Mouse (Mus musculus) MEL (cell line): ENCODE measurements at regions not wholly inside any gene's neighbourhood (a gene's known extent, or its start where the extent isn't known, plus 50 kb on each side); places are given as distances from the start of the nearest gene placed in this dataset.

ENCODE experiments used
- DNase-seq: peaks from one replicate; pipeline ENCODE4 v3.0.0; 2011; ENCODE audit warnings: low read depth, low spot score
- H3K27ac ChIP-seq: 2 replicates; pipeline ENCODE4 v1.5.1; 2012; ENCODE audit warnings: low read depth, mild to moderate bottlenecking, control low read depth, low read length, moderate library complexity; ENCODE audit not compliant: control insufficient read depth
- H3K27me3 ChIP-seq, 2 experiments: fragments of 150-350 bp in 1 of 2; sonication (generic) in 1 of 2; 2 replicates each; pipeline ENCODE4 v1.6.1; 2012; ENCODE audit warnings: low read length in 2 of 2, mild to moderate bottlenecking in 2 of 2, improper control_type of control experiment in 1 of 2, moderate library complexity in 1 of 2; ENCODE audit not compliant: insufficient read depth in 2 of 2, control insufficient read depth in 1 of 2
- H3K36me3 ChIP-seq, 2 experiments: 2 replicates each; pipeline ENCODE4 v1.6.1; 2012 to 2014; ENCODE audit warnings: low read length in 2 of 2, improper control_type of control experiment in 1 of 2, inconsistent platforms in 1 of 2, mild to moderate bottlenecking in 1 of 2; ENCODE audit not compliant: insufficient read depth in 2 of 2, control insufficient read depth in 1 of 2
- H3K4me1 ChIP-seq, 2 experiments: fragments of 150-350 bp in 1 of 2; sonication (generic) in 1 of 2; 2 replicates each; pipeline ENCODE4 v1.6.1; 2012; ENCODE audit warnings: low read length in 2 of 2, improper control_type of control experiment in 1 of 2, mild to moderate bottlenecking in 1 of 2; ENCODE audit not compliant: insufficient read depth in 2 of 2, control insufficient read depth in 1 of 2
- H3K4me3 ChIP-seq, 2 experiments: fragments of 150-350 bp in 1 of 2; sonication (generic) in 1 of 2; 2 replicates each; pipeline ENCODE4 v1.5.1; 2012; ENCODE audit warnings: low read depth in 2 of 2, low read length in 2 of 2, mild to moderate bottlenecking in 2 of 2, moderate library complexity in 2 of 2, control low read depth in 1 of 2, improper control_type of control experiment in 1 of 2; ENCODE audit not compliant: control insufficient read depth in 1 of 2, insufficient read depth in 1 of 2
- H3K79me2 ChIP-seq: 2 replicates; pipeline ENCODE4 v1.6.1; 2012; ENCODE audit warnings: mild to moderate bottlenecking, low read length, moderate library complexity; ENCODE audit not compliant: control insufficient read depth, poor library complexity, insufficient read depth
- H3K9ac ChIP-seq: 2 replicates; pipeline ENCODE4 v1.6.1; 2012; ENCODE audit warnings: low read depth, mild to moderate bottlenecking, control low read depth, low read length, moderate library complexity; ENCODE audit not compliant: control insufficient read depth, poor library complexity, severe bottlenecking
- H3K9me3 ChIP-seq: fragments of 150-350 bp; sonication (generic); replicated peaks from 2 replicates; pipeline ENCODE4 v1.6.1; 2012; ENCODE audit warnings: mild to moderate bottlenecking, low read length, improper control_type of control experiment, moderate library complexity; ENCODE audit not compliant: insufficient read depth
- ETS1 ChIP-seq: IDR thresholded peaks from 2 replicates; pipeline ENCODE4 v1.6.1; 2012; ENCODE audit warnings: low read depth, mild to moderate bottlenecking, inconsistent platforms, low read length, improper control_type of control experiment, moderate library complexity
- GABPA ChIP-seq: IDR thresholded peaks from 2 replicates; pipeline ENCODE4 v1.6.1; 2012; ENCODE audit warnings: low read depth, mild to moderate bottlenecking, inconsistent platforms, low read length, improper control_type of control experiment, moderate library complexity
- HCFC1 ChIP-seq: IDR thresholded peaks from 2 replicates; pipeline ENCODE4 v1.6.1; 2012; ENCODE audit warnings: low read depth, mild to moderate bottlenecking, inconsistent platforms, low read length, improper control_type of control experiment, moderate library complexity
- POLR2A ChIP-seq, 2 experiments: IDR thresholded peaks; 2 replicates each; pipeline ENCODE4 v1.6.1; 2011 to 2012; ENCODE audit warnings: low read length in 2 of 2, mild to moderate bottlenecking in 2 of 2, control low read depth in 1 of 2, improper control_type of control experiment in 1 of 2, low read depth in 1 of 2, moderate library complexity in 1 of 2; ENCODE audit not compliant: control insufficient read depth in 1 of 2, insufficient read depth in 1 of 2, poor library complexity in 1 of 2
- POLR2AphosphoS2 ChIP-seq: IDR thresholded peaks from 2 replicates; pipeline ENCODE4 v1.6.1; 2011; ENCODE audit warnings: low read length, improper control_type of control experiment
- RCOR1 ChIP-seq: IDR thresholded peaks from 2 replicates; pipeline ENCODE4 v1.6.1; 2012; ENCODE audit warnings: low read depth, mild to moderate bottlenecking, inconsistent platforms, low read length, improper control_type of control experiment
- SMC3 ChIP-seq: IDR thresholded peaks from 2 replicates; pipeline ENCODE4 v1.6.1; 2011; ENCODE audit warnings: low read depth, low read length, improper control_type of control experiment
- TBP ChIP-seq: IDR thresholded peaks from 2 replicates; pipeline ENCODE4 v1.8.0; 2011; ENCODE audit warnings: low read depth, low read length, improper control_type of control experiment
- USF2 ChIP-seq, 2 experiments: IDR thresholded peaks; 2 replicates each; pipeline ENCODE4 v1.6.1; 2011 to 2012; ENCODE audit warnings: improper control_type of control experiment in 2 of 2, low read length in 2 of 2, borderline replicate concordance in 1 of 2, inconsistent platforms in 1 of 2, low read depth in 1 of 2, mild to moderate bottlenecking in 1 of 2; ENCODE audit not compliant: insufficient read depth in 1 of 2
- ZKSCAN1 ChIP-seq: IDR thresholded peaks from 2 replicates; pipeline ENCODE4 v1.6.1; 2012; ENCODE audit warnings: low read depth, mild to moderate bottlenecking, inconsistent platforms, low read length, improper control_type of control experiment, moderate library complexity
- ZMIZ1 ChIP-seq: IDR thresholded peaks from 2 replicates; pipeline ENCODE4 v1.6.1; 2012; ENCODE audit warnings: low read depth, mild to moderate bottlenecking, inconsistent platforms, low read length, improper control_type of control experiment, moderate library complexity
- ZNF384 ChIP-seq: IDR thresholded peaks from 2 replicates; pipeline ENCODE4 v1.6.1; 2012; ENCODE audit warnings: low read depth, mild to moderate bottlenecking, inconsistent platforms, low read length, improper control_type of control experiment

DNA sequence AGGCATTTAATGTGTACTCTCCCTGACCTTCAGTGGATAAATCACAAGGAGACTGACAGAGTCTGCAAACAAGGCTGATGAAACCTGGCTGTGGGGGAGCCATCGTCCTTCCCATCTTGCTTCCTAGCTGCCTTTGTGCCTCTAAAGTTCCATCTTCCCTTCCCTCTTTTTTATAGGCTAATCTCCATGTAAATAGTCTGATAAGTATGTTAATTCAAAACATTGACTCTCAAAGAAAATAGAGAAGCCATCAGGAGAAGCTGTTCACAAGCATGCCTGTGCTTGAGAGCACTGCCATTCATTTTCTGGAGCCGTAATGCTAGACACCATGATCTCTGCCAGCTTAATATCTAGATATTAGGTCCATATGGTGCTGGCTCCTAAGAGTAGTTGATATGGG, 55.7 kb upstream of the Gpc6 start:
- DNase-seq: no peak
- H3K4me1 ChIP-seq: no peaks in the 10 kb centered on the region
- H3K27ac ChIP-seq: no peak overlapping the region
- H3K9me3 ChIP-seq: no peaks in the 10 kb centered on the region
- no peak for TF ChIP-seq SMC3
- no peak for TF ChIP-seq ETS1
- no peak for TF ChIP-seq HCFC1
- TF ChIP-seq POLR2AphosphoS2: no peak
- TF ChIP-seq USF2 (IDR thresholded peaks at IDR 0.05; ENCODE audit: borderline replicate concordance in 1 of 2, insufficient read depth in 1 of 2, low read depth in 1 of 2, low read length in 2 of 2): no peak
- no peak for TF ChIP-seq RCOR1
- no peak for TF ChIP-seq ZNF384
- TF ChIP-seq POLR2A (IDR thresholded peaks at IDR 0.05; ENCODE audit: control insufficient read depth in 1 of 2, insufficient read depth in 1 of 2, low read depth in 1 of 2, low read length in 2 of 2, poor library complexity in 1 of 2): no peak
- TF ChIP-seq, all 39 proteins: peak for 0
- H3K36me3 ChIP-seq: no peaks in the 10 kb centered on the region
- H3K4me3 ChIP-seq: no peak overlapping the region
- H3K9ac ChIP-seq: no peak overlapping the region
- no peaks in the 10 kb centered on the region for H3K27me3 ChIP-seq
- no peaks in the 10 kb centered on the region for H3K79me2 ChIP-seq

- Histone ChIP-seq H3K9me3 (no peaks in the 10 kb centered on the region), H3K4me3 (no peak overlapping the region), H3K27me3 (no peaks in the 10 kb centered on the region), H3K27ac (no peak overlapping the region), H3K4me1 (no peaks in the 10 kb centered on the region), H3K79me2 (no peaks in the 10 kb centered on the region), H3K36me3 (no peaks in the 10 kb centered on the region), H3K9ac (no peak overlapping the region)
- TF ChIP-seq GABPA: no peak
- TF ChIP-seq ZMIZ1: no peak
- no peak for TF ChIP-seq ZKSCAN1
- no peak for TF ChIP-seq TBP
- no peak for DNase-seq
These were observed 55.1 kb upstream of the Gpc6 start for GRCm38 (mm10) chr14:116869996-116870395.
